Mouse (Mus musculus): ENCODE measurements around the gene Pde6d.
A peak's percentile ranks its signal among the peaks of the same experiment; 100 is the strongest.
"Not testable (repeated sequence)": the region's sequence is repeated elsewhere in the genome, so short reads cannot be mapped to it uniquely, and the experiment has no call there.

Gene Pde6d

DNA sequence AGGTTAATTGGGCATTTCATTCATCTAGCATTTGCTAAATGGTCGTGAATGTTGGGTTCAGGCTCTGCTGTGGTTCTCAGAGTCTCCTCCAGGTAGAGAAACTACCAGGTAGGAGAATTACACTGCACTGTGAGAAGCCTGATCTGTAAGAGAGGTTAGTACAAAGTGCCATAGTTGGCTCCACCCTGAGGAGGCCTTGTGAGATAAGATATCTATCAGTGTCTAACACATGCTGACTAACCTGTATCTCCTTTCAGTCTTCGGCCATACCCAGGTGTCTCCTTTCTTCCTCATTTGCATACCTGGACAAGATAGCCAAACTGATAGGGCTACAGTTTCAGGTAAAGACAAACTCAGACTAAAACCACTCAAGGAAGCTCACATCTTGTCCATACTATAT, 19.8 kb downstream of the Pde6d start:
- DNase-seq: no peak

DNA sequence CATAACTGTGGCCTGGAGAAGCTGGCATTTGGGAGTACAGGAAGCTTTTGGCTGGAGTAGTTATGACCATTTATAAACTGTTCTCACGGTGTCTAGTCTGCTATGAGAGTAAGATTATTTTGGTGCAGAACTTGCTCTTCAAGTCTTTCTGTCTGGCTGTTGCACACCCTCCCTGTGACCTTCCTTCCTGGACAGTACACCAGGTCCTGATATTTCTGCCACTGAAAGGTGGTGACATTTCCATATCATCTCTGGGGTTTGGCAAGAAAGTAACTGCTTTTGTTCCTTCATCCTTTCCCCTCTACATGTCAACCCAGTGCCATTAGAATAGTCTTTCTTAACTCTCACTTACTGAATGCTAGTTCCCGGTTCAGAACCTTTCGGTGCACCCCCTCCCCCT, 23.2 kb downstream of the Pde6d start:
- no peak for DNase-seq

- peak; percentile 29 for DNase-seq
Observed at GRCm38 (mm10) chr1:86557872-86558271, 24.6 kb downstream of the Pde6d start.

GRCm38 (mm10) chr1:86555665-86556064, 26.8 kb downstream of the Pde6d start:
- DNase-seq: no peak

GRCm38 (mm10) chr1:86551877-86552276, 30.6 kb downstream of the Pde6d start:
- no peak for DNase-seq

DNA sequence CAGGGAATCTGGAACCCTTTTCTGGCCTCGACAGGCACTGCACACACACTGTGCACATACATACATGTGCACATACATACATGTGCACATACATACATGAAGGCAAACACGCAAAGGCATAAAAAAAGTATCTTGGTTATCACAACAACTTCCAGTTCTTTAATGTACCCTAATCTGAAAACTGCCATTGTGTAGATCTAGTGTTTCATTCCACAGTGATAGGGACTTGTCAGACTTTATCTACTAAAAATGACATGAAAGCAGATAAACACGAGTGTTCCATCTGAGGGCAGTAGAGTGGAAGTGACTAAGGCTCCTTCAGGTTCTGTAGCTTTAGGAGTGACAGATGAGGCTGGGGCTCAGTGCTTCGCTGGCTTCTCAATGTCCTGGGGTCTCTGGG, 31.1 kb downstream of the Pde6d start:
- no peak for DNase-seq

DNA sequence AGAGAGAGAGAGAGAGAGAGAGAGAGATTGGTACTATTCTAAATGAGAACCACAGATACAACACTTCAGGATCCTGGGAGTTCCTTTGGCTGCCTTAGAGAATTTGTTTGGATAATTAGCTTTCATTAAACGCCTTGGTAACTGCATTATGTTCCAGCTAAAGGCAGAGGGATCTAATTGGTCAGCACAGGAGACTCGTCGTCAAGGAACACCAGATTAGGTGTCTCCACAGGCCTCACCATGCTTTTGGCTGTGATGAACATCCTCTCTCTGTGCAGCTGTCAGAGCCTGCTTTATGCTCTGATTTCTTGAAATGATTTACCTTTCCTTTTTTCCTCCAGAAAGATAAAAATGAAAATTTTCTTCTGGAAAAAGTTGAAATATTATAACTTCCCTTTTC, 35.6 kb downstream of the Pde6d start:
- DNase-seq: no peak

GRCm38 (mm10) chr1:86542584-86542983, 39.8 kb downstream of the Pde6d start:
- DNase-seq: no peak

GRCm38 (mm10) chr1:86539583-86539982, 42.8 kb downstream of the Pde6d start:
- DNase-seq: not testable (repeated sequence)

DNA sequence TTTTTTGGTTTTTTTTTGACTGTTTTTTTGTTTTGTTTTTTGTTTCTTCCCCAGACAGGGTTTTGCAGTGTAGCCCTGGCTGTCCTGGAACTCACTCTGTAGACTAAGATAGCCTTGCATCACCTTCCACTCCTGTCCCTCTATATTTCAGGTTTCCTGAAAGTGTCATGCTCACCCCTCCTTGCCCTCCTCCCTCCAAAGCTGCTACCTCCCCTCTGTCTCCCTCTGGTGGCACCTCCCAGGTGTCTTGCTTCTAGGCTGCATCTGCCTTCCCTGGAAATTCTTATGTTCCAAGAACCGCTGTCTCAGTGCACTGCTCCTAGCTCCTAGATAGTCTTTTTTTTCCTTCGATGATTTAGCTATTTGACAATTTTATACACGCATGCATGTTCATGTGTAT, 44.0 kb downstream of the Pde6d start:
- no peak for DNase-seq

DNA sequence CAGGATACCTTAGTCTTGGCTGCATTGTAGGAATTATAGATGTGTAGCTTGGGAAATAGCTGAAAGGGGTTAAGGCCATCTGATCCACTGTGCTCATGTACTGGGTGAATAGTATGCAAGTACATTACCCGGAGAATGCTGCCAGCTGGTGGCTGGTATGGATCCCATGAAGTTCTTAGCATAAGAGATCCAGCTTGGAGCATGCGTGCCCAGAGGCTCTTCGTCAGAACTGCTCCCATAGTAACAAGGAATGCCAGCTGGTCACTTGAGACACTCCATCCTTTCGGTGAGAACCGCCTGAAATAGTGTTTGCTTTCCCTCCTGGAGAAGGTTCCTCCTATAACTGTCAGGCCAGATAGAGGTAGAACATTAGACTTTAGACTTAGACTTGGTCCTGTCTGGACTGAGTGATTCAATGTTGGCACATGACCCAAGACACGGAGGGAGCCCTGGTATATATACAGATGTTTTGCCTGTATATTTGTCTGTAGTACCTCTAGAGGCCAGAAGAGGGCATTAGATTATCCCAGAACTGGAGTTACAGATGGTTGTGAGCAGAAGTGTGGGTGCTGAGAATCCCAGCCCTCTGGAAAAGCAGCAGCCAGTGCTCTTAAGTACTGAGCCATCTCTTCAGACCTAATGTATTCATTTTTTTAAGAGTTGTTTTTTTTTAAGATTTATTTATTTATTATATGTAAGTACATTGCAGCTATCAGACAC, 48.9 kb downstream of the Pde6d start:
- DNase-seq: peak; percentile 19

DNA sequence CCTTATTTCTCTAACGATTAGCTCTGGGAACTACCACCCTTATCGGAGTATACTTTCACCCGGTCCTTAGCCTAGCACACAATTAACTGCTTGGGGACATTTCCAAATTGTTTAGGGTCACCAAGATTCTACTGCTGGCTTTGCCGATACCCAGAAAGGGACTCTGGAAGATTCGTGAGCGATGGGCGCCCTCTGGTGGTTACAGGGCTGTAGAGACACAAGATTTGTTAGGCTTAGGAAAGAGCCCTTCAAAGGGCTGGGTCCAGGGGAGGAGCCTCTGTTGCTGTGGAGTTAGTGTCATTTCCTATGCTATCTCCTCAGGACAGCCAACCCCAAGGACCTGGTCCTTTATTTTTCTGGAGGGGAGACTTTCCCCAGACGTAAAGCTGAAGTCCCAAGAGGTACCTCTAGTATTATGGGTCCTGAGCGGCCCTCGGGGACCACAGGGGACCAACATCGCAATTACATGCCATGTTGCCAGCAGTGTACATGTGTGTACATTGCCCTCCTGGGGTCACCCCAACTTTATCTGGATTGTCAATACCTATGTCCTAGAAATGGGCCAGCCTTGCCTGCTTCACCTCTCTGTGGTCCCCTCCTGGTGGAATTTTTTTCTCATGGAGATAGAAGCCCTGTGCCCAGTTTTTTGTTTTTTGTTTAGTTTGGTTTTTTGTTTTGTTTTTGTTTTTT, 49.9 kb downstream of the Pde6d start:
- peak; percentile 95 for DNase-seq

DNA sequence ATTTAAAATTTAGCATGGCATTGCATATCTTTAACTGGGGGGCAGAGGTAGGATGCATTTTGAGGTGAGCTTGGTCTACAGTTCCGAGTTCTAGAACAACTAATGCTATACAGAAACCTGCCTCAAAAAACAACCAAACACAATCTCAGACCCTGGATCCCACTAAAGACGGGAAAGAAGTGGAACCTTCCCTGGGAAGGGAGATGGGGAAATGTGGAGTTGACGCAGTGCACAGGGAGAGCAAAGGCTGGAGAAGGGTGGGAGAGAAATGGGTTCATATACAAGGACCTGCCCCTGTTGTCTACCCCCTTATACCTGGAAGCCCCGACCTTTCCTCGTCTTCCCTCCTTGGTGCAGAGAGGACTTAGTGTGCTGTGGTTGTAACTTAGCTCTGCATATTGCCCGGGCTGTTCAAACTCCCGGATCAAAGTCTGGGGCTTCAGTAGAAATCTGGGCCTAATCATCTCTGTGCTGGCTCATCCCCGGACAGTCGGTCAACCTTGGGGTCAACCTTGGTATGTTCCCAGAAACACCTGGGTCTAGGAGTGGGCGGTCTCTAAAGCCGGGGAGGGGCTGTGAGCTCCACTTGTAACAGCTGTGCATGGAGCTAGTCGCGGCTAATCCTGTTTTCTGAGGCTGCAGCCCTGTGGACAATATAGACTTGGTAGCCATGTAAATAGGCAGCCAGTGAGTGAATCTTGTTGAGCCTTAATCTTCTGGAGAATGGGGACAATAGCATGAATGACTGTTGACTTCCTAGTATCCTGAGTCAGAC, 50.7 kb downstream of the Pde6d start:
- peak; percentile 74 for DNase-seq

DNA sequence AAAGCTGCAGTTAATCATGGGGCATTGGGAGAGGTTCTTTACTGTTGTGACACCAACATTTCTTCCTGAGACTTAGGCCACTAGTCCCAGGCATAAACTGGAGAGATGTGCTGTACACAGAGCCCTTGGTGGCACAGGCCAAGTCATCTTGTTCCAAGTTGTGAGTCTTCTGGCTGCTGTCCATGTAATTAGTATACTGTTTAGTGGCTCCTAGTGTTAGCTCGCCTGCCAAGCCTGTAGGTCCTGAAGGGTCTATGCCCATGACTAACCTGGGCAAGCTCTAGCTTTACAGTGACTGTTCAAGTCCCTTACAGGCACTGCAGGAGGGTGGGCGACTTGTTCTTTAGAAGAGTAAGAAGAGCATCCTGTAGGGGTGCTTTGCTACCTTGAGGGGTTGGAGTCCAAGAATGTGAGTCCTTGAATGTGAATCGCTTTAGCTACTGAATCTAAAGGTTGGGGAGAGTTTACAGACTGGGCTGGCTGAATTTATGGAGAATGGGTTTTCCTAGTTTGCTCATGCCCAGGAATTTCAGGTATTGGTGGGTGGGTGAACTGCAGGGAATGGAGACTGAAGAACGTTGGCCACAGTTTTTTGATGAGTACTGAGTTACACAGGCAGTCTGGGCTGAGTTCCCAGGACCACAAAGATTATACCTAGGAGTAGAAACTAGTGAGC, 51.4 kb downstream of the Pde6d start:
- no peak for DNase-seq

DNA sequence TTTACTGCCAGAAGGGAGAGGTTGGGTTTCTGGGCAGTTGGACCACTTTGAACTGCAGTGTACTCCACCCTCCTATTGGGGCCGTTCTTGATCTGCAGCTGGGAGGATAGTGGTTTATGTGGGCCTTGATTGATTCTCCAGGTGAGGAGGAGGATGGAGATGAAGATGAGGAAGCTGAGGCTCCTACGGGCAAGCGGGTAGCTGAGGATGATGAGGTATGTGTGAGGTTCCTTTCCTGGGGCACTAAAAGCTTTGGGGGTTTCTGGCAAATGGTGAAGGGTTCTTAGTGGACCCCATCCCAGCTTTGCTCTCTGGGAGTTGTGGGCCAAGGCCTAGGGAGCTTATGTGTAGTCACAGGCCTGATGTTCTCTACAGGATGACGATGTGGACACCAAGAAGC, 52.8 kb downstream of the Pde6d start:
- no peak for DNase-seq

GRCm38 (mm10) chr1:86528571-86529180, 53.8 kb downstream of the Pde6d start:
- peak; percentile 85 for DNase-seq

DNA sequence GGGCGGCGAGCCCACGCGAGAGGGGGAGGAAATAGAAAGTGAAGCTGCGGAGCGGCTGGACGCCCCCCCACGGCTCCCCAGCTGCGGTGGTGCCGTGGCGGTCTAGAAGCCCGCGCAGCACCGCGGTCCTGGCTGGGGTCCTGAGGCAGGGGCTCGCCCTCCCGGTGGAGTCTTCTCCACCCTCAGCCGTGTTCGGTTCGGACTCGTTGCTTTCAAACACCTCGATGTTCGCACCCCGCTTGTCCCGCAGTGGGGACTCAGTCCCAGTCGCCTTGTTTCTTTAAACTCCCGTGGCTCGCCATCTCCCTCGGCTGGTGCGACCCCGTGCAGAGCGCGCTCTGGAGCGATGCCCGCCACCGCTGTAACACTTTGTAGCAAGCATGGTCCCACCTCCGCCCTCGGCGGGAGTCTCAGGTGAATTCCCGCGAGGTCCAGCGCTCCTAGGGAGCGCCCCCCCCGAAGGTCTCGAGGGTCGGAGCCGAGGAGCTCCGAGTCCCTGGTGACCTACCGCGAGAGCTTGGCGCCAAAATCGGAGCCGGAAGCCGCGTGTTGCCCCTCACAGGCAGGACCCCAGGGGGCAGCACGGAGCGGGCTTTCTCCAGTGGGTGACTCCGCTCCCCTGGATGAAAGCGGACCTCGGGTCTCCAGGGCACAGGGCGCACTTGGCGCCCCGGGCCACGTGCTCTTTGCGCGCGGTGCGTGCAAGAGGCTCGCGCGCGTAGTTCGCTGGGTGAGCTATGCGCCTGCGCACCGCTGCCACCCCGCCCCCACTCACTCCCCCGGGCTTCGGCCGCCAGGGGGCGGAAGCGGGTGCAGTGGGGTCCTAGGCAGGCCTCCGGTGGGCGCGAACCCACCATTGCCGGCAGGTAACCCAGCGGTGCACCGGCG, 54.6 kb downstream of the Pde6d start:
- peak; percentile 95 for DNase-seq

DNA sequence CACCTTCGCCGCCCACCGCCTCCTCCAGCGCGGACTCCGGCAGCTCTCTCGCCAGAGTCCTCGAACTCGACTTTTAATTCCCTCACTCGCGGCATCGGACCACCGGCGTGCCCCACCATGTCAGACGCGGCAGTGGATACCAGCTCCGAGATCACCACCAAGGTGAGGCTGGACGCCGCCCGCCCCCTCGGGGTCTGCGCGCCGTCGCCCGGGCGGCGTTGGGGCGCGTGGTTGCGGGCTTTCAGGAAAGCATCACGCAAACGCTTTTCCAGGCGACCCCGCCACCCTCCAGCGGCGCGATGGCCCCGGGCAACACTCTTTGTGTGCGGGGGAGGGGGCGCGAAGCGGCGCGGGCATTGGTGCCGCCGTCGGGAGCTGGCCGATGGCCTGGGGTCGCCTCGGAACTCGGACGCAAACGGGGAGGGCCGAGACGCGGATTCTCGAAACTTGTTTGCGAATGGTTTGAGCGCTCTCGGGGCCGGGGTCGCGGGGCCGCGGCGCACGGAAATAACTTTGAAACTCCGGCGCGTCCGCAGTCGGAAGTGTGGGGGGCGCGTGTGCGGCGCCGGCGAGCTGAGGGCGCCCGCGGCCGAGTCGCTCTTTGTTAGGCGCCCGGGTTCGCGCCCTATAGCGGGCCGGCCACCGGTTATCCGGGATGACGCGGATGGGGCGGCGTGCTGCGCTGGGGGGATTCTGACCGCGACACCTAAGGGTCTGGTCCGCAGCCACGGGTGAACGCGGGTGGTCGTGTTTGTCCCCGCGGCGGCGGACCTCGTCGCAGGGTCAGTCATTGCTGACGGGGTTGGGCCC, 55.4 kb downstream of the Pde6d start:
- DNase-seq: peak; percentile 54

- peak; percentile 100 for DNase-seq
Observed at GRCm38 (mm10) chr1:86526116-86526788, 56.2 kb downstream of the Pde6d start, which contains the start of gene Ptma. TSS of gene Ptma (plus strand) at chr1:86526726.

DNA sequence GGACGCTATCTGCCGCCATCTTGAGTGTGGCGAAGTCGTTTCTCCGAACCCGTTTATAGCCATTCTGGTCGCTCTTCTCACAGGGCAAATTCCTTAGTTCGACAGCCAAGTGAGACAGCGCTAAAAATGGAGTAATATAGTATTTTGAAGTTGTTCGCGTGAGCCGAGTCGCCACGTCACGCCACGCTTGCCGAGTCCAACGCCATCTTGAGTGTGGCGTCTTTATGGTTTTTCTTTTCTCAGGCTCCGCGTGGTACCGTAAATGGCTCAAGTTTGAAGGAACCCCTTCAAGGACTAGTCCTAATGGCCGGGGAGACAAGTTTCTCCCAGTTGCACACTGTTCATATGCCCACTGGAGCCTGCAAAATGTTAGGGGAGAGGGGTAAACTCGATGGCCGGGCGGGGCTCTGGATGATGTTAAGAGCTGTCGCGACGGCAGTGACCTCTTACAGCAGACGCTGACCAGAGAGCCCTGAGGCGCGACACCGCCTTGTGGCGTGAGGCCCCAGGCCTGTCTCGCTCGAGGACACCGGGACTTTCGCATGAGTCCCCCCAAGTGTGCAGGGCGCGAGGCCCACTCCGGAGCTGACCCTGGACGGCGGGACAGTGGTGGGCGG, 56.8 kb downstream of the Pde6d start:
- DNase-seq: peak; percentile 87

Measured in kidney, adult 9 months (tissue).